Mouse (Mus musculus): Measurements from ENCODE around the gene Arl2. TPM values are rescaled to one million over a fixed set of nuclear protein-coding genes. Genes with fewer than 3 reads are reported as not detected.
A peak's percentile ranks its signal among the peaks of the same experiment; 100 is the strongest.
"Not testable (repeated sequence)": the region's sequence is repeated elsewhere in the genome, so short reads cannot be mapped to it uniquely, and the experiment has no call there.

Arl2 gene
- total RNA-seq (2015; ENCODE audit: low replicate concordance) (17.2 and 19.8 TPM in 2 replicates), total RNA-seq (2017; ENCODE audit: low replicate concordance) (9.4 and 17.3 TPM in 2 replicates)

DNA sequence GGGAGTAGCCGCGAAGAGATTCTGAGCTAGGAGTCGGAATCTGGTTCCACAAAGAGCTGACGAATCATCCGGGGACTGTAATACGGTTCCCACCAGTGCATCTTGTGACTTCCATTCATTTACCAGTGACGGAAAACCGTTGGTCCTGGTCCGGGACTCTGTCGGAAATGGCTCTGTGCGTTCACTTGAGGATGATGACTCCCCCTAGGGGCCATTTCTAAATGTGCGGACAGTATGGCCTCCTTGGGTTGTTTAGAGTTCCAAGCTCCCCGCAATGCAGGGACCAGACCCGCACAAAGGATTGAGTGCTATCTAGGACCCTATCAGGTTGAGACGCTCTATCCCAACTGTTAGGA lies at the start of gene Arl2:
Arl2 (minus strand) TSS at position 155 of the 356 bp plus-strand sequence.
- peak; percentile 80 for ATAC-seq (replicated peaks; ENCODE audit: low FRiP score, poor library complexity, severe bottlenecking)

DNA sequence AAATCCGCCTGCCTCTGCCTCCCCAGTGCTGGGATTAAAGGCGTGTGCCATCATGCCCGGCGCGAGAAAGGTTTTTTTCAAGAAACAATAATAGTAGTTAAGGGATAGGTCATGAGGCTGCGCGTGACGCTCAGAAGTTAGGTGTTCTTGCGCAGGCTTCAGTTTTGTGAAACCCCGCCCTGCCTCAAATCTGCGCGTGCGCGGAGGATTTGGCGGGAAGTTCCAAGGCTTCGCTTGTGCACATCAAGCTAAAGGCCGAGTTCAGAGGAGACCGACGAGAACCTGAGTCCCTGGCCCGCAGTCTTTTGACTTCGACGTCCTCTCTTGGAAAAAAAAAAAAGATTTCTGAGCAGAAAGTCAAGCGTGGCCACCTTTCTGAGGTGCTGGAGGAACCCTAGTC lies 42.8 kb upstream of the Arl2 start, which contains the start of gene Majin:
Majin (plus strand) TSS at position 258 of the 400 bp plus-strand sequence.
- ATAC-seq (replicated peaks; ENCODE audit: low FRiP score, poor library complexity, severe bottlenecking) = no peak

DNA sequence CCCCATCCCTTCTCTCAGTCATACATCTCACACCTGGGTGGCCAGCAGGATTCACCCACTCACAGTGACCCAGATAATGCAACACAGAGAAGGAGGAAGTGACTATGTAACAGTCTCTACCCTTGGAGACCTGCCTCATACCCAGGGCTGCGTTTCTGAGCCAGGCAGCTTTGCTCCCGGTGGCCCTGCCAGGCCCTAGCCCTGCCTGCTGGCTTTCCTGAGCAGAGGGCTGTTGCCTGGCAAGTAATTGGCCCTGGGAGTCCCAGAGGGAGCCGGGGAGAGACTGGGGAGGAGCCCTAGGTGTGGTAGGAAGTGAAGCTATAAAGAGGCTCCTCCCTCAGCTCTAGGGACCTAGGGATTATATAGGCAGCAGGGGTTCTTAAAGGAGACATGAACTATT lies 41.2 kb upstream of the Arl2 start:
- no peak for ATAC-seq (replicated peaks; ENCODE audit: low FRiP score, poor library complexity, severe bottlenecking)

DNA sequence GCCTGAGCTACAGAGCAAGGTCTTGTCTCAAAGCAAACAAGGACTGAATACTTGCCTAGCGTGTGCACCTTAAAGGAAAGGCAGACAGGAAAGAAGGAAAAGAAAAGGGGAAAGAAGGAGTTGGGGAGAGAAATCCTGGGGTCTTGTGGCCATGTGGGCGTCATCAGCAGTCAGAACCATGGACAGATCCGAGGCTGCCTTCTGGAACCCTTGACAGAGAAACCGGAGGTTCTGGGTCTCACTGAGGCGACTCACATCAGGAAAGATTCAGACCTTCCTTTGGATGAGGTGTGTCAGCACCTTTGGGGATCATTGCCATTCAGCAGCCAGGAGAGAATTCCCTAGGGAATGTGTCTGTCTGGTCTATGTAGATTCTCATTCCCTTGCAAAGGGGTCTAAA lies 40.3 kb upstream of the Arl2 start:
- ATAC-seq (replicated peaks; ENCODE audit: low FRiP score, poor library complexity, severe bottlenecking) = no peak

DNA sequence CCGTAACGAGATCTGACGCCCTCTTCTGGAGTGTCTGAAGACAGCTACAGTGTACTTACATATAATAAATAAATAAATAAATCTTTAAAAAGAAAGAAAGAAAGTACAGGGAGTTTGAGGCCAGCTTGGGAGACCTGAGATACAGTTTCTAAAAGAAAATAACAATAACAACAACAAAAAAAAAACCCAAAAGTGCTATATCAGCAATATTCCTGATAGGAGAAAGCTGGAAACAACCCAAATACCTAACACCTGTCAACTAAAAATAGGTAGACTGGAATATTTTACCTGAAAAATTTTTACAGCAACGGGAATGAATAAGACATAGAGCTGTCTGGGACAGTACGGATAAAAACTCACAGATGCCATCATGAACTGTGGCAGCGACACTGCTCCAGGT lies 37.4 kb upstream of the Arl2 start:
- no peak for ATAC-seq (replicated peaks; ENCODE audit: low FRiP score, poor library complexity, severe bottlenecking)

DNA sequence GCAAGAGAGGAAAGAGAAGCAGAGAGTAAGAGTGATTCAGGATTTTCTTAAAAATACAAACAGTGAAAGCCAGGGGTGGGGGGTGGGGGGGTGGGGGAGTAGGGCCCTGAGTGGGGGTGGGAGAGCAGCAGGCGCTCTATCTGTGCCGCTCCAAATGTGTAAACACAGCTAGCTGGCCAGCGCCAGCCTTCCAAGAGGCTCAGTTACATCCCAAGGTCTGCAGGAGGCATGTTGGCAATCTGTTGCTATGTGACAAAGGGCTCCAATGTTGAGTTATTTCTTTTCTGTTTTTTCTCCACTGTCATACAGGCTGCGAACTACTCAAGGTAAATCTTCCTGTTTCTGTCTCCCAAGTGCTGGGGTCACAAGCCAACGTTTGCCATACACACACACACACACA lies 33.4 kb upstream of the Arl2 start:
- ATAC-seq (replicated peaks; ENCODE audit: low FRiP score, poor library complexity, severe bottlenecking) = no peak

DNA sequence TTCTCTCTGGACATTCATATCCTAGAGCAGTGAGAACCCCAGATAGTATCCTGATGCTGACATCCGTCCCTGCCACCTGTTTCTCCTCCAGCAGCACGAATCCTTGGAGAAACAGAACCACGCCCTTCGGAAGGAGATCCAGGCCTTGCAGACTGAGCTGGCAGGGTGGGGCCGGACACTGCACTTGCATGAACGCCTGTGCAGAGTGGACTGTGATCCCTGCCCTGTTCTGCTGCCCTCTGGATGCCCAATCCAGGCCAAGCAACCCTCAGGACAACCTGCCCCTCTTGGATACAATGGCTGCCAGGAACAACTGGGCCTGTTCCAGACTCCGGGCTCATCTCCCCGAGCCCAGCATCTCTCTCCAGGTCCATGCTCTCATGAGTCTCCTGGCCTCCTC lies 29.9 kb upstream of the Arl2 start:
- 0 out of 2 replicates have a peak, but pooled peaks have one; percentile 27 for ATAC-seq (replicated peaks; ENCODE audit: low FRiP score, poor library complexity, severe bottlenecking)

DNA sequence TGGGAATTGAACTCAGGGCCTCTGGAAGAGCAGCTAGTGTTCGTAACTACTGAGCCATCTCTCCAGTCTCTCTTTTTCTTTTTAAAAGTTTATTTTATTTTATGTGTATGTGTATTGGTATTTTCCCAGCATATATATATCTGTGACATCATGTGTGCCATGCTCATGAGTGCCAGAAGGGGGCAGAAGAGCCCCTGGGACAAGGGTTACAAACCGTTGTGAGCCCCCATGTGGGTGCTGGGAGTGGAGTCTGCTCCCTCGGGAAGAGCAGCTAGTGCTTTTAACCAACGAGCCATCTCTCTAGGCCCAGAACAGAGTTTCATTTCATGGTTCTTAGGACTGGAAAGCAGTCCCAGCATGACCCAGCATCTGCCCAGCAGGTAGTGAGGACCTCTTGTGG lies 25.4 kb upstream of the Arl2 start:
- ATAC-seq (replicated peaks; ENCODE audit: low FRiP score, poor library complexity, severe bottlenecking) = no peak

DNA sequence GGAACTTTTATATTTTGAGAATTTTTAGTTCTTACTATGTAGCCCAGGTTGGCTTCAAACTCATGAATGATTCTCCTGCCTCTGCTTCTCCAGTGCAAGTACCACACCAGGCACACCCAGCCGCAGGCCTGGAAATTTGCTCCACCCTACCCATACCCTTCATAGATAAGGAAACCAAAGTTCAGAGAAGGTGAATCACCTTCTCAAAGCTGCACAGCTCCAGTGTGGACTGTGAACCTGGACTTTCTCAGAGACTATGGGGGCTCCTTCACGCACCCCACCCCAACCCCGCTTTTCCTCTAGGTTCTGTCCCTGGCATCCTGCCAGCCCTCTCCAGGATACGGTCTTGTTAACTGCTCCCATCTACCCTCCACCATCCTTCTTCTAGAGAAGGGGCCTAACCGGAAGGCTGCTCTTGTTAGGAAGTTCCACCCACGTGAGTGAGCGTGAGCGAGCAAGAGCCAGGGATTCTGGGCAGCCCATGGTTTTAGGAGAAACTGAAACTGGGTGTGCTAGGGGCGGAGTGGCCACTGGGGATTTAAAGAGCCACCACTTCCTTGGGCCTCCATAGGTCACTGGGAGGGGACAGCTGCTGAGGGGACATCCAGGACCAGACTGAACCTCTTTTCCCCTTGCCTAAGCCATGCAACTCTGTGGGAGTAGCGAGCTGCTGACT lies 22.7 kb upstream of the Arl2 start:
- ATAC-seq (replicated peaks; ENCODE audit: low FRiP score, poor library complexity, severe bottlenecking) = peak; percentile 47; the same call in 1 of the 2 replicates

DNA sequence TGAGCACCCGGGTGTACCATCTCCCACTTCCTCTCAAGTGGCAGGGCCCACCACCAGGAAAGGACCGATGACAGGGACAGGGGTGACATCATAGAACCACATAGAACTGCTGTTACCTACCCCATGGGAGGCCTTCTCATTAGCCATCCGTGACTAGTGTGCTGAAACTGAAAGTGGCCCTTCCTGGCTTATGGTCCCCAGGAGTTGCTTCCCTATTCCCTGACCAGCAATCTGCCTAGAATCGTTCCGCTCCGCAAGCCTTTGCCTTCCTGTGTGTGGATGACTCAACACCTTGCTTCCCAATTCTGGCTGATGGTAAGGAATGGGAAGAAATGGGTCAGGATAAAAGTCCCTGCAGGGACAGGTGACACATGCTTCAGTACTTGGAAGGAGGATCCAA lies 15.9 kb upstream of the Arl2 start:
- ATAC-seq (replicated peaks; ENCODE audit: low FRiP score, poor library complexity, severe bottlenecking) = no peak

DNA sequence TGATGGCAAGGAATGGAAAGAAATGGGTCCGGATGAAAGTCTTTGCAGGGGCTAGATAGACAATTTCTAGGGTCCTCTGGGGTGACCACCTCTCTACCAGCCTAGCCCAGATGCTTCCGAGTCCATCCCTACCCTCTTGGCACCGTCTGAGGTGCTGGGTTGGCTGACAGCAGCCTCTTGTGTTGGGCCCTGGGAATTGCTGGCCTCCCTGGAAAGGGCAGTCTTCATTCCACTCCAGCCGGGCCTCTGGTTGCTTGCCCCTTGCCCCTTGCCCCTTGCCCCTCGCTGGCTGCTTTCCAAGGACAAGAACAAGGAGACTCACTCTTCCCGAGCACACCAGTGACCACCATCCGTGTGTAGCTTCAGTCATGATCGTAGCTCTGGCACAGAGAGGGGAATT lies 15.0 kb upstream of the Arl2 start:
- ATAC-seq (replicated peaks; ENCODE audit: low FRiP score, poor library complexity, severe bottlenecking) = no peak

DNA sequence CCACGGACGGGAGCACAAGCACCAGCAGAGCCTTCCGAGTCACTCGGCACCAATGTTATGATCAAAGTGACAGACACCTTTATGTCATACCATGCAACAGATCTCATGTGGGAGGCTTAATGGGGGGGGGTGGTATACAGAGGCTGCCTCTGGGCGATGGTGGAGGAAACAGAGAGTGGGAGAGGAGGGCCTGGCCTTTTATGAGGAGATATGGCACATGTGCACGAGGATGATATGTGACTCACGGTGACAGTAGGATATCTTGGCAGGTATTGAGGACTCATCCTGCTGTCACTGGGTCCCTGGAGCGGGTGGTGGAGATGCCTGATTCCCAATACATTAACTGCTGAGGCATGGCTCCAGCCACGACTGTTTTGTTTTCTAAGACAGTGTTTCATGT lies 13.8 kb upstream of the Arl2 start:
- ATAC-seq (replicated peaks; ENCODE audit: low FRiP score, poor library complexity, severe bottlenecking) = no peak

DNA sequence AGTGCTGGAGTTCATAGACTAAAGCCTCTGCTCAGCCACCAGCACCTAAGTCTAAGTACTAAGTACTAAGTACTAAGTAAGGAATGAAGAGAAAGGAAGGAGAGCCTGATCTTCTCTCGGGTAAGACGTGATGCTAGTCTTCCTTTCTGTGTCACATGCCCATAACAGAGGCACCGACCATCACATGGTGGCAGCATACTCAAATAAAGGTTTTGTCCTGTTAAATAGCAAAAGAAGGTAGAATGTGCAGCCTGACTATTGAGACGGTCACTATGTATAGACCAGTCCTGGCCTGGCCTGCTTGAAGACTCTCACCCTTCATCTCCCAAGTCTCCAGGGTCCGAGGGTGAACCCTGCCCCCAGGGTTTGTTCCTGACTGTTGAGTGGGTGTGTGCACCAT lies 3.5 kb upstream of the Arl2 start:
- ATAC-seq (replicated peaks; ENCODE audit: low FRiP score, poor library complexity, severe bottlenecking) = no peak

DNA sequence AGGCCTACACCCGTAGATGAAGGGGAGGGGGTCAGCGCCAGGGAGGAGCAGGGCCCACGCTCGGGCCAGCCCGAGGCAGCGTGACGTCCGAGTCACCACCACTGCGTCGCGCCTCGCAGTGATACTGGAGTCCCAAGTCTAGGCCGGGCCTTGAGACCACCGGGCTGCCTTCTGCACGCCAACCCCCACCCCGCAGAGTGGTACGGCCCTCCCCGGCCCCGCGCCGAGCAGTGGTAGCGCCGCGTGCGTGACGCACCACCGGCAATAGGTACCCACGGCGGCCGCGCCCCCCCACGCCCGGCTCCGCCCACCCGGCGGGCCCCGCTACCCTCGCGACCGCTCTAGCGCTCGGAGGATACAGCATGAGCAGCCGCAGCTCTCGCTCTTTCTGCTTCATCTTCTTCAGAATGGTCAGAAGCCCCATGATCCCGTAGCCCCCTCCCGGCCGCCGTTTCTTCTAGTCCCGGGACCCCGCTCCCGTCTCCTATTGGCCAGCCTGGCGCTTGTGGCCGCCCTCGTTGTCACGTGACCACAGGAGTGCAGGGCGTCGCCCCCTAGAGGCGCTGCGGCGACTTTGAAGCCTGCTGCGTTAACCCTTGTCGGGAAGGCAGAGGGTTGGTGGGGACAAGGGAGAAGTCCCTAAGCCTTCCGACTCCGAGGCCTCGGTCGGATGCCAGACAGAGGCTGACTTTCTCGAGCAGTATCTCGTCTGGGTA lies 512 bp downstream of the Arl2 start, which contains the start of gene Batf2:
Batf2 (plus strand) TSS at position 306 of the 716 bp plus-strand sequence.
- ATAC-seq (replicated peaks; ENCODE audit: low FRiP score, poor library complexity, severe bottlenecking) = peak; percentile 90

DNA sequence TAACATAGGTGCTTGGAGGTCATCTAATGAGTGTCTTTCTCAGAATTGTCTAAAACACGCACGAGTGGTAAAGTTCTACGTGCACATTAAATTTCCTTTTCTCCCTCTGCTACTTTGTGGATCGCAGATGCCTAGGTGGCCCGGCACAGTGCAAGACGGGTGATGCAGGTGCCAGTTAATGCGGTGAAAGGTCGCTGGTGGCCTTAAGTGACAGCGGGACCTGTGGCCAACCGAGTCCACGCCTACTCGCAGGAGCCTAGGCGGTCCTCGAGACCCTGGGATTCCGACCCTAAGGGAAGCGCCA lies 1.0 kb downstream of the Arl2 start:
- ATAC-seq (replicated peaks; ENCODE audit: low FRiP score, poor library complexity, severe bottlenecking) = peak; percentile 28; the same call in 1 of the 2 replicates

DNA sequence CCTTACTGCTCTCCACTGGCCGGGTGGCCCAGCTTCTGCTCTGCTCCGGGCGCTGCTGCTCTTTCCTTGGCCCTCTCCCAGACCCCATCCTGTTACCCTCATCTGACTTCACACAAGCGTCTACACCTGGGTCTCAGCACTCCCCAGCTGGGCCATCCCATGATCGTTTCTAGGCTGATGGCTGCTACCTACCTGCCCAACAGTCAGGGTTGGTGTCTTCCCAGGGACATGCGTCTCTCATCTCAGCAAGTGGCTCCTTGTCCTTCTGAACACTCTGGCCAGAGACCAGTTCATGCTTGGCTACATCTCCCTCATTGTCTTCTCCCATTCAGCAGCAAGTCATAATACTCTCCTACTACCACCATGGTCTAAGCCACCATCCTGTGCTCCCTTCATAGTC lies 1.6 kb downstream of the Arl2 start:
- ATAC-seq (replicated peaks; ENCODE audit: low FRiP score, poor library complexity, severe bottlenecking) = no peak

DNA sequence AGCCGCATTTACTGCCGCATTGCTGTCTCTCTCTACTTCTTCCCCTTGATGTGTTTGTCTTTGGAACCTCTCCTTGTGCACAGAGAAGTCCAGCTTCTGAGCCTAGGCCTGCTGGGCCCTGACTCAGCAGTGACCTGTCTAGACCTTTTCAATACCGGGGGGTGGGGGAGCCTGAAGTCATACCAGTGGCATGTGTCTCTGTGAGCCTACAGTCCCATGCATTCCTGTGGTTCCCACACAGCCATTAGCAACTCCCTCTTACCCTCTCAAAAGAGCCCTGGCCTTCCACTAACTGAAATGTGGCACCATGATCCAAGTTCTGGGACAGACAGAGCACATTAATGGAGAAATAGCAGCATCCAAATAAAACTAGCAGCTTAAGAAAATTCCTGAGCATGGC lies 5.0 kb downstream of the Arl2 start:
- no peak for ATAC-seq (replicated peaks; ENCODE audit: low FRiP score, poor library complexity, severe bottlenecking)

DNA sequence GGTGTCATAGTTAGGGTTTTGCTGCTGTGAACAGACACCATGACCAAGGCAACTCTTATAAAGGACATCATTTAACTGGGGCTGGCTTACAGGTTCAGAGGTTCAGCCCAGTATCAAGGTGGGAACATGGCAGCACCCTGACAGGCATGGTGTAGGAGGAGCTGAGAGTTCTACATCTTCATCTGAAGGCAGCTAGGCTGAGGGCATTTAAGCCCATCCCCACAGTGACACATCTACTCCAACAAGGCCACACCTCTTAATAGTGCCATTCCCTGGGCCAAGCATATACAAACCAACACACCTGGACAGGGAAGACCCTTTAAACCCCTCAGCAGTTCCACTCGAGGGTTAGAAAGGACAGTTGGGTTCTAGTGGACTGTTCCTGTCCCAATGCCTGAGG lies 8.2 kb downstream of the Arl2 start:
- not testable (repeated sequence) for ATAC-seq (replicated peaks; ENCODE audit: low FRiP score, poor library complexity, severe bottlenecking)

DNA sequence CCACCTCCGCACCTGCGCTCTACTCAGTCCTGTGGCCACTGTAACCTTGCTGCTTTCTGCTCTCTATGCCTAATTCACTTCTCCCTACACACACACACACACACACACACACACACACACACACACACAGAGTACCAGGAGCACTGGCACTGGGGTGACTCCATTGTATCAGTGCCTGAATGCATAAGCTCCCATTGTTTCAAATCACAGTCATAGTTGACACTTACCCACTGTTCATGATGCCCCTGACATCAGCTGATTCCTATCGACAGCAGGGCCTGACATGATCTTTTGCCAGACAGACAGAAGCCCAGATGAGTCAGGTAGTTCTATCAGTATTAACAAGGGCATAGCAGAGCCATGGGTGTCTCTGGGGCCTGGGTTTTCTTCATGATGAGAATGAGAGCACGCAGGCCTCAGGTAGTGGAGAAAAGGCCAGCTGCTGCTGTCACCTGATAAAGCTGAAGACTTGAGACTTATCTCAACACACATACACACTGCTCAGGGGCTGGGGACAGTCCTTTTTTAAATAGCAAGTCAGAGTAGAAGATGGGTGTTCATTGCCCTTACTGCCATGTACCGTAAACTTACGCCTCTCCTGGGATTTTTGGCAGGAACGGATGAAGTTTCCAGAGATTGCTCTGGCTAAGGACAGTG lies 9.0 kb downstream of the Arl2 start:
- peak; percentile 76 for ATAC-seq (replicated peaks; ENCODE audit: low FRiP score, poor library complexity, severe bottlenecking)

DNA sequence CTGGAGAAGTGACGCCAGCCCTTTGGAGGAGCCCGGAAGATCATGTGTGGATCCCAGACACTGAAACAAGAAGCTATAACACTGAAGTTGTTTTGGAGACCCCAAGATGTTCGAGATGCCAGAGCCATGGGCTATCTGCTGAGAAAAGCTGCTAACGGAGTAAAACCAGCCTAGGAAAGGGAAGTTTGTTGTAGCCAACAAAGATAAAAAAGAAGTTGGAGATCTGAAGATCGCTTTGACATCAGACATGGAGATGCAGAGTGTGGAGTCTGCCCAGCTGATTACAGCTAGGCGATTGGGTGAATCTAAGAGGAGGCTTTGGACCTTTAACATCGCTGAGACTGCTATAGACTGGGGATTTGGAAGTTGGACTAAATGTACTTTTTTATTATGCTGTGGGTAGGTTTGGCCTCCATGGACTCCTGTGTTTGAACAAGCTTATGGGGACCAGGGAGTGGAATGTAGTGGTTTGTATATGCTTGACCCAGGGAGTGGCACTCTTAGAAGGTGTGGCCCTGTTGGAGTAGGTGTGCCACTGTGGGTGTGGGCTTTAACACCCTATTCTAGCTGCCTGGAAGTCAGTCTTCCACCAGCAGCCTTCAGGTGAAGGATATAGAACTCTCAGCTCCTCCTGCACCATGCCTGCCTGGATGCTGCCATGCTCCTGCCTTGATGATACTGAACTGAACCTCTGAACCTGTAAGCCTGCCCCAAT lies 10.8 kb downstream of the Arl2 start:
- ATAC-seq (replicated peaks; ENCODE audit: low FRiP score, poor library complexity, severe bottlenecking) = not testable (repeated sequence)
